Mouse (Mus musculus) thymus, adult 18-20 months (tissue): Measurements from ENCODE around the gene Sdf4.

Experiments used
- DNase-seq, 2 experiments: peaks; one replicate each; pipeline ENCODE4 v3.0.0; 2022; ENCODE audit warnings: mixed read lengths in 2 of 2

Sdf4 gene

GRCm38 (mm10) chr4:155992241-155992905, at the start of gene Sdf4, which contains the start of gene B3galt6:
Gene Sdf4, plus strand, starts transcription at chr4:155992872.
Gene B3galt6, minus strand, starts transcription at chr4:155992649.
- DNase-seq: peak in 1 of 2 experiments; percentile 75

GRCm38 (mm10) chr4:155943049-155943452, 49.6 kb upstream of the Sdf4 start:
- no peak for DNase-seq

- peak; percentile 80 to 81 for DNase-seq
Measured at GRCm38 (mm10) chr4:155943534-155944249, 49.0 kb upstream of the Sdf4 start, which contains the start of gene Ube2j2. Gene Ube2j2, plus strand, starts transcription at chr4:155943831.

GRCm38 (mm10) chr4:155944271-155944670, 48.4 kb upstream of the Sdf4 start:
- no peak for DNase-seq

GRCm38 (mm10) chr4:155947094-155947493, 45.6 kb upstream of the Sdf4 start:
- no peak for DNase-seq

- no peak for DNase-seq
Measured at GRCm38 (mm10) chr4:155955491-155955890, 37.2 kb upstream of the Sdf4 start.

GRCm38 (mm10) chr4:155959275-155959674, 33.4 kb upstream of the Sdf4 start:
- DNase-seq: peak; percentile 25 to 48

GRCm38 (mm10) chr4:155962167-155962971, 30.3 kb upstream of the Sdf4 start, which contains the start of gene C1qtnf12:
Gene C1qtnf12, plus strand, starts transcription at chr4:155962318.
- DNase-seq: no peak

- DNase-seq: no peak
Measured at GRCm38 (mm10) chr4:155963106-155963505, 29.6 kb upstream of the Sdf4 start.

GRCm38 (mm10) chr4:155964396-155964795, 28.3 kb upstream of the Sdf4 start:
- no peak for DNase-seq

GRCm38 (mm10) chr4:155969043-155969653, 23.5 kb upstream of the Sdf4 start:
- DNase-seq: no peak

- no peak for DNase-seq
Measured at GRCm38 (mm10) chr4:155970286-155970685, 22.4 kb upstream of the Sdf4 start.

GRCm38 (mm10) chr4:155972651-155973050, 20.0 kb upstream of the Sdf4 start:
- no peak for DNase-seq

- DNase-seq: no peak
Measured at GRCm38 (mm10) chr4:155973239-155973638, 19.4 kb upstream of the Sdf4 start.

- no peak for DNase-seq
Measured at GRCm38 (mm10) chr4:155981436-155982082, 11.1 kb upstream of the Sdf4 start.

GRCm38 (mm10) chr4:155983788-155984187, 8.9 kb upstream of the Sdf4 start:
- no peak for DNase-seq

GRCm38 (mm10) chr4:155991211-155991907, 1.3 kb upstream of the Sdf4 start:
- DNase-seq: no peak

GRCm38 (mm10) chr4:155991908-155992230, 803 bp upstream of the Sdf4 start:
- DNase-seq: no peak

GRCm38 (mm10) chr4:155992906-155993547, 355 bp downstream of the Sdf4 start:
- peak; percentile 87 to 93 for DNase-seq

GRCm38 (mm10) chr4:155993606-155994005, 934 bp downstream of the Sdf4 start:
- DNase-seq: no peak

GRCm38 (mm10) chr4:156004109-156004508, 11.4 kb downstream of the Sdf4 start:
- no peak for DNase-seq
